Mouse (Mus musculus) heart, adult 2 months (tissue): ENCODE results near the gene Smim20. TPM values are rescaled to one million over a fixed set of nuclear protein-coding genes. Genes with fewer than 3 reads are reported as not detected.

Source experiments
- DNase-seq, 2 experiments: peaks; one replicate each; pipeline ENCODE4 v3.0.0; 2021
- H3K27ac ChIP-seq: fragments of 200-600 bp; 2 replicates; pipeline ENCODE4 v1.8.1; 2022
- H3K27me3 ChIP-seq: fragments of 200-500 bp; 2 replicates; pipeline ENCODE4 v1.6.1; 2012; ENCODE audit warnings: mild to moderate bottlenecking, low read length, inconsistent platforms, mixed read lengths; ENCODE audit not compliant: control insufficient read depth, insufficient read depth
- H3K36me3 ChIP-seq: fragments of 200-500 bp; 2 replicates; pipeline ENCODE4 v1.6.1; 2012; ENCODE audit warnings: low read length, inconsistent platforms; ENCODE audit not compliant: control insufficient read depth, insufficient read depth
- H3K4me1 ChIP-seq: fragments of 200-500 bp; 2 replicates; pipeline ENCODE4 v1.6.1; 2011; ENCODE audit warnings: low read length; ENCODE audit not compliant: control insufficient read depth, insufficient read depth
- H3K4me3 ChIP-seq: fragments of 200-600 bp; 2 replicates; pipeline ENCODE4 v1.8.1; 2022
- H3K79me2 ChIP-seq: fragments of 200-500 bp; replicated peaks from 2 replicates; pipeline ENCODE4 v1.6.1; 2012; ENCODE audit warnings: mild to moderate bottlenecking, inconsistent platforms, low read length, moderate library complexity, mixed read lengths; ENCODE audit not compliant: control insufficient read depth, insufficient read depth
- H3K9ac ChIP-seq: fragments of 200-500 bp; 2 replicates; pipeline ENCODE4 v1.6.1; 2012; ENCODE audit warnings: low read depth, mild to moderate bottlenecking, control low read depth, inconsistent platforms, low read length, mixed read lengths
- CTCF ChIP-seq: fragments of 200-600 bp; IDR thresholded peaks from 2 replicates; pipeline ENCODE4 v1.8.1; 2022; ENCODE audit warnings: antibody characterized with exemption, mild to moderate bottlenecking, moderate library complexity
- EP300 ChIP-seq: fragments of 200-500 bp; IDR thresholded peaks from 2 replicates; pipeline ENCODE4 v1.6.1; 2011; ENCODE audit warnings: low read depth, low read length, control low read depth; ENCODE audit not compliant: insufficient read depth
- POLR2A ChIP-seq: fragments of 200-500 bp; IDR thresholded peaks from 2 replicates; pipeline ENCODE4 v1.6.1; 2011; ENCODE audit warnings: mild to moderate bottlenecking, low read depth, low read length, control low read depth; ENCODE audit not compliant: insufficient read depth
- whole genome bisulfite sequencing: fragments of 180-500 bp; shearing (Covaris S2); methylation state at CpG from one replicate; pipeline ENCODE4 v1.1.7; 2018; 5-methylcytosine and 5-hydroxymethylcytosine counted together
- intact Hi-C: fragments of 180-260 bp; cut with DNase I; formaldehyde crosslinking; loops from one replicate; pipeline ENCODE4 v1.15.1; 2025
- polyA plus RNA-seq: library from polyadenylated mRNA; depleted of rRNA; stranded (reverse); fragments of >200 nt; gene quantifications from 2 replicates; pipeline ENCODE4 v1.2.3, GENCODE M21; 2012
- total RNA-seq, 2 experiments: library from RNA; stranded (reverse); gene quantifications; 2 replicates each; pipeline ENCODE4 v1.2.3; 2021

Smim20 gene
- total and polyA plus RNA-seq, 3 experiments: 92.3 to 115 (median 100.0) TPM

- intact Hi-C loops: no loop called here
- DNase-seq: no peak
- 70% methylated on average over 7 of the region's 7 CpGs for WGBS
- Histone ChIP-seq H3K4me1 (no peaks in the 10 kb centered on the region), H3K4me3 (no peak overlapping the region), H3K27me3 (no peaks in the 10 kb centered on the region), H3K27ac (no peak overlapping the region), H3K9ac (no peak overlapping the region), H3K79me2 (no peaks in the 10 kb centered on the region), H3K36me3 (no peaks in the 10 kb centered on the region)
- TF ChIP-seq POLR2A (no peak), EP300 (no peak)
Measured at GRCm38 (mm10) chr5:53238761-53239160, 28.1 kb upstream of the Smim20 start.

GRCm38 (mm10) chr5:53239189-53239588 is 27.7 kb upstream of the Smim20 start:
- no peaks in the 10 kb centered on the region for H3K36me3 ChIP-seq
- H3K4me3 ChIP-seq: no peak overlapping the region
- no peaks in the 10 kb centered on the region for H3K27me3 ChIP-seq
- no peaks in the 10 kb centered on the region for H3K4me1 ChIP-seq
- 90% methylated on average over 7 of the region's 7 CpGs for WGBS
- no peak overlapping the region for H3K9ac ChIP-seq
- TF ChIP-seq CTCF (no peak), POLR2A (no peak), EP300 (no peak)
- intact Hi-C loops: no loop called here
- no peaks in the 10 kb centered on the region for H3K79me2 ChIP-seq
- no peak overlapping the region for H3K27ac ChIP-seq
- no peak for DNase-seq

- no peaks in the 10 kb centered on the region for H3K4me1 ChIP-seq
- TF ChIP-seq CTCF (no peak), POLR2A (no peak), EP300 (no peak)
- 48% methylated on average over 11 of the region's 11 CpGs for whole genome bisulfite sequencing
- DNase-seq: no peak
- H3K4me3 ChIP-seq: no peak overlapping the region
- H3K27me3 ChIP-seq: no peaks in the 10 kb centered on the region
- intact Hi-C loops: no loop called here
- no peak overlapping the region for H3K27ac ChIP-seq
- no peaks in the 10 kb centered on the region for H3K36me3 ChIP-seq
- H3K9ac ChIP-seq: no peak overlapping the region
- no peaks in the 10 kb centered on the region for H3K79me2 ChIP-seq
Measured at GRCm38 (mm10) chr5:53239831-53240440, 26.9 kb upstream of the Smim20 start.

GRCm38 (mm10) chr5:53241109-53241508 is 25.8 kb upstream of the Smim20 start:
- intact Hi-C loops: no loop called here
- TF ChIP-seq CTCF (no peak), EP300 (no peak), POLR2A (no peak)
- Histone ChIP-seq H3K79me2 (no peaks in the 10 kb centered on the region), H3K9ac (no peak overlapping the region), H3K27ac (no peak overlapping the region), H3K4me1 (no peaks in the 10 kb centered on the region), H3K36me3 (no peaks in the 10 kb centered on the region), H3K4me3 (no peak overlapping the region), H3K27me3 (no peaks in the 10 kb centered on the region)
- WGBS: 48% methylated on average over 2 of the region's 2 CpGs
- no peak for DNase-seq

- Histone ChIP-seq H3K4me1 (no peaks in the 10 kb centered on the region), H3K36me3 (no peaks in the 10 kb centered on the region), H3K9ac (no peak overlapping the region), H3K27ac (no peak overlapping the region), H3K4me3 (no peak overlapping the region), H3K27me3 (no peaks in the 10 kb centered on the region), H3K79me2 (no peaks in the 10 kb centered on the region)
- WGBS: 74% methylated on average over 5 of the region's 5 CpGs
- intact Hi-C loops: no loop called here
- DNase-seq: no peak
- TF ChIP-seq CTCF (no peak), EP300 (no peak), POLR2A (no peak)
Measured at GRCm38 (mm10) chr5:53241963-53242362, 24.9 kb upstream of the Smim20 start.

GRCm38 (mm10) chr5:53242865-53243499 is 23.9 kb upstream of the Smim20 start:
- Histone ChIP-seq H3K4me1 (no peaks in the 10 kb centered on the region), H3K9ac (no peak overlapping the region), H3K36me3 (no peaks in the 10 kb centered on the region), H3K79me2 (no peaks in the 10 kb centered on the region), H3K27me3 (no peaks in the 10 kb centered on the region), H3K27ac (no peak overlapping the region), H3K4me3 (no peak overlapping the region)
- TF ChIP-seq CTCF (no peak), POLR2A (no peak), EP300 (no peak)
- 88% methylated on average over 7 of the region's 7 CpGs for WGBS
- intact Hi-C loops: no loop called here
- no peak for DNase-seq
